Mouse (Mus musculus): ENCODE results near the gene Map2k2.
"Not testable (repeated sequence)": the region's sequence is repeated elsewhere in the genome, so short reads cannot be mapped to it uniquely, and the experiment has no call there.

Gene Map2k2

DNA sequence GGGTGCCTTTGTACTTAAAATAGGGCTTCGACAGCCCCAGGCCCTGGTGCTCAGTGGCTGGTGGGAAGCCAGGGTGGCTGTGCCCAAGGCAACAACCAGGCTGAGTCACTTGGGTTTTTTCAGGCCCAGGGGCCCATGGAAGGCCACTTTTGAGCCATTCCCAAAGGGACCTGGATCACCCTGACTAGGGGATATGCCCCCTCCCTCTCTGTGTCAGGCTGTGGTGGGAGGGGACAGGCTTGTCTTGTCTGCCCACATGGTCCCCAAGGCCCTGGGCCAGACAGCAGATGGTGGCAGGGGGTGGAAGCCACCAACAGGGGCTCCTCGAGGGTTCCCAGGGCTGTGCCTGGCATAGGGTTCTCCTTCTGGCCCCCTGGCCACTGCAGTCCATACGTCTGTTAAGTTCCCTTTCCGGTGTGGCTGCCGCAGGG, 36.9 kb downstream of the Map2k2 start:
- no peak for DNase-seq (ENCODE audit: low read depth, low spot score)

DNA sequence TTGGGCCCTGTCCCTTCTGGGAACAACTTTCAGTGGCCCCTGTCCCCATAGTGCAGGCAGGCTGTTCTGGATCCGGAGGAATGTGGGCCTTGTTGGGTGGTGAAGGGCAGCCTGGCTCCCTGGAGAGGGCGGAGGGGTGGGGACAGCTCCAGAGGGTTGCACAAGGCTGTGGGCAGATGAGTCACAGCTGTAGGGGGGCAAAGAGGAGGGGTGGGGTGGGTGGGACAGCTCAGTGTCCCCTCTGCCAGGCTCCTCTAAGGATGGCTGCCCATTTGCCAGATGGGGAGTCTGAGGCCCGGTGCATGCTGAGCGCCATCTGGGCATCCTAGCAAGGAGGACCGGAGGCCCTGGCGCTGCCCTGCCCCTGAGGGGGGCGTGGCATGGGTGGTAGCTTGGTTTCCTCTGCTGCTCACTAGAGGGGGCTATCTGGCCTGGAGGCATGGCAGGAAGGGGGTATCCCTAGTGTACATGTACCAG, 37.5 kb downstream of the Map2k2 start:
- DNase-seq (ENCODE audit: low read depth, low spot score), result no peak

DNA sequence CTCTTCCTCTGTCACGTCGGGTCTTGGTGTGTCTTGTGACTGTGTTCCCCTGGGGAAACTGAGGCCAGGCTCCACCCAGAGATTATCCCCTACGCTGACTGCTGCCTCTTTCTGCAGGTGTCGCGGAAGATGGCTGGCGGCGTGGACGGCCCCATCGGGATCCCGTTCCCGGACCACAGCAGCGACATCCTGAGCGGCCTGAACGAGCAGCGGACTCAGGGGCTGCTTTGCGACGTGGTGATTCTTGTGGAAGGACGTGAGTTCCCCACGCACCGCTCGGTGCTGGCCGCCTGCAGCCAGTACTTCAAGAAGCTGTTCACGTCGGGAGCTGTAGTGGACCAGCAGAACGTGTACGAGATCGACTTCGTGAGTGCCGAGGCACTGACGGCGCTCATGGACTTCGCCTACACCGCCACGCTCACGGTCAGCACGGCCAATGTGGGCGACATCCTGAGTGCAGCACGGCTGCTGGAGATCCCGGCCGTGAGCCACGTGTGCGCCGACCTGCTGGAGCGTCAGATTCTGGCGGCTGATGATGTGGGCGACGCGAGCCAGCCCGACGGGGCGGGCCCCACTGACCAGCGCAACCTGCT, 38.2 kb downstream of the Map2k2 start:
- no peak for DNase-seq (ENCODE audit: low read depth, low spot score)

DNA sequence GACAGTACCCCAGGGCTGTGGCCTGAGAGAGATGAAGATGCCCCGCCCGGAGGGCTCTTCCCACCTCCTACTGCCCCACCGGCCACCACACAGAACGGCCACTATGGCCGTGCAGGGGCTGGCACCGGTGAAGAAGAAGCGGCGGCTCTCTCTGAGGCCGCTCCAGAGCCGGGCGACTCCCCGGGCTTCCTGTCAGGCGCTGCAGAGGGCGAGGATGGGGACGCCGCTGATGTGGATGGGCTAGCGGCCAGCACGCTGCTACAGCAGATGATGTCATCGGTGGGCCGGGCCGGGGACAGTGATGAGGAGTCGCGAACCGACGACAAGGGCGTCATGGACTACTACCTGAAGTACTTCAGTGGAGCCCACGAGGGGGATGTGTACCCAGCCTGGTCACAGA, 39.0 kb downstream of the Map2k2 start:
- DNase-seq (ENCODE audit: low read depth, low spot score), result no peak

DNA sequence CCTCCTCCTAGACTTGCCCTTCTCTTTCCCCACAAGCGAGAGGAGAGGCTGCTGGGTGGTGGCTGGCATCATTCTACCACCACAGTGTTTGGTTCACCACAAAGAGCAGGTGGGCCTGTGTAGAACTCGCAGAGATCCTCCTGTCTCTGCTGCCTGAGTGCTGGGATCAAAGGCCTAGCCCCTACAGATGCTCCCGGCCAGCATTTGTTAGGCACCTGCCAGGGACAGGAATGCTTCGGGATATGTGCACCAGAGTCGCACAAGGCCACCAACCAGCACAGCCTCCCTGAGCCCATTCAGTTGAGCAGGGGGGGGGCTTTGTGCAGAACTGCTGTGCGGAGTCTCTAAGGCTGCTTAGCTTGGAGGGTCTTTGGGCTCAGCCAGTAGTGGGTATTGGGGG, 39.6 kb downstream of the Map2k2 start:
- DNase-seq (ENCODE audit: low read depth, low spot score), result no peak

DNA sequence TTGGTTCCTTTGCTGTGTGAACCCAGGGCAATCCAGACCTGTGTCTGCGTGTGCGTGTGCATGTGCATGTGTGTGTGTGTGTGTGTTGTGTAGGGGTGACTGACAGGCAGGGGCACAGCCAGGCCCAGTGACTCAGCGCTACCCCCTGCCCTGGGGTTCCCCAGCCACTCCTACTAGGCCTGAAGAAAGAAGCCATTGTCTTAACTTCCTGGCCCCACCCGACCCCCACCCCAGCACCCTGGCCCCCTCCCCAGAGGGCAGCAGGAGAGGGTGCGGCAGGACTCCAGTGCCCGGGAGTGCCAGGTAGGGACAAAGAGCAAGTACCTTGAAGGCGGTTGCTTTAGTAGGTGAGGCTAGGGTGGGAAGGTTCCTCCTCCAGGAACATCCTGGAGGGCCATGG, 40.1 kb downstream of the Map2k2 start:
- no peak for DNase-seq (ENCODE audit: low read depth, low spot score)

DNA sequence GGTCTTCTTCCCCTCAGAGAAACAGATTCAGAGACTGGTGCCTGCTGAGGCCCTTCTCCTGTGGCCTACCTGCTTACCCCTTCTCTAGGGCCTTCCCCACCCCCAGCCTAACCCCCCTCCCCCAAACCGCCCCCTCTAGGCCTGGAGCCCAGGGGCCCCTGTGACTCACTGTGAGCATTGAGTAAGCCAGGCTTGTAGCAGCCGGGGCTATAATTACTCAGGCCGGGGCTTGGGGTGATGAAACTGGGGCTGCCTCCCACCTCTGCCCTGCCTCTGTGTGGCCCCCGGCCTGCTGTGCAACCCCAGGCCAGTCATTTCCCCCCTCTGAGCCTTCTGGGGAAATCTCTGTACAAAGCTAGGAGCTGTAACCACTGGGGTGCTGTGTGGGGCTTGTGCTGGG, 40.6 kb downstream of the Map2k2 start:
- DNase-seq (ENCODE audit: low read depth, low spot score), result no peak

DNA sequence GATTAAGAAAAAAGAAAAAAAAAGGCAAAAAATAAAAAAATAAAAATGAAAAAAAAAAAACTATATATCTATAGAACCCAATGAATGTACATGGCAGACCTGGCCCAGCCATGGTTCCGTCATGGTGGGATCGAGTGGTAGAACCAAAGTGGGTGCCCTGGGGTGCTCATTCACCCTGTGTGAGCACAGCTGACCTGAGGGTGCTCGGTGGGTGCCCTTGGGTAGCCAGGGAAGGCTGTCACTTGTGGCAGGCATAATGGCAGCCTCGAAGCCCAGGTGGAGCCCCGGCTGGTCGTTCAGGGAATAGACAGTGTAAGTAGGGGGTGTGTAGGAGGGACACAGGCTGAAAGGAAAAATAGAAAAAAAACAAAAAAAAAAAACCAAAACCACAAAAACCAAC, 45.5 kb downstream of the Map2k2 start:
- DNase-seq (ENCODE audit: low read depth, low spot score), result no peak

DNA sequence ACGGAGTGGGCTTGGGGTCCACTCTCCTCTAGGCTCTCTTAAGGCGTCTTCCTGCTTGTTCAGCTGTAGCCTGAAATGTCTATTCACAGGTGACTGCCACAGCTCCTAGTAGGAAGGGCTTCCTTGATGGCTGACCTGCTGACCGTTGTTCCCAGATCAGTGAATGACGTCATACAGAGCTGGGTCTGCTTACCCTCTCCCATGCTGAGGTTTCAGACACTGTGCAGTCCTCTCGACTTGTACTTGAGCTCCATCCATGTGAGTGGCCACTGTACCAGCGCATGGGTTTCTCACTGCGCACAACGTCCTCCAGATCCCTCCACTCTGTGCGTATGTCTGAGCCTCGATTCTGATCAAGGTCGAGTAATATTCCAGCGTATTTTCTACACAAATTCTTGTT, 46.9 kb downstream of the Map2k2 start:
- no peak for DNase-seq (ENCODE audit: low read depth, low spot score)

DNA sequence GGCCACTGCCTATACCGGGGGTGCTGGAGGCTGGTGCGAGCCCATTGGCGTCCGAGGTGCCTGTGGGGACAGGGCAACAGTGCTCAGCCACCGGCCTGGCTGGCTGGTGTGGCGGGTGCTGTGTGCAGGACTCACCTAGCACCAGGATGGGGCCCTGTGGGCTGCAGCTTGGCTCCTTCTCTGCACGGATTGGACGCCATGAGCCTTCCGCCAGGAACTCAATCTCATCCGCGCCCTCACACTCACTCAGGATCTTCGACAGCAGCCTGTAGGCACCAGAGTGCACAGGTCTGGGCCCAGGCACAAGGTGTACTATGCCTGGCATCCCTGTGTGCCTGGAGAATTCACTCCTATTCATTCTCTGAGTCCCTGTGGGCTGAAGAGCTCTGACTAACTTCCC, 48.6 kb downstream of the Map2k2 start:
- DNase-seq (ENCODE audit: low read depth, low spot score), result no peak

DNA sequence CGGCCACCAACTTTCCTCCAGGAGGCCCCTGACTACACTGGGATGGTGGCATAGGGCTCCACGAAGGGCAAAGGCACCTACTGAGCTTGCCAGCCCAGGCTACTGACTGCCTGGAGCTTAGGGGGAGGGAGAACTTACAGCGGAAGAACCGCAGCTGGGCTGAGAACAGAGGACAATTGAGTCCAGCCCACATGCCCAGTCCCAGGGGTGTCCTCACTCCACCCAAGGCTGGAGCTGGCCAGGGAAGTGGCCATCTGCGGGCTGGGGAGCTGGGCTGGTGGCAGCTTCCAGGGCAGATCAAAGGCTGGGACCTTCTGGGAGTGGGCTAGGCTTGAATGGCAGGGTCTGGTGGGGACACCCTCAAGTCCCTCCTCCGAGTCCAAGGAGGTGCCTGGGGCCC, 49.0 kb downstream of the Map2k2 start:
- no peak for DNase-seq (ENCODE audit: low read depth, low spot score)

DNA sequence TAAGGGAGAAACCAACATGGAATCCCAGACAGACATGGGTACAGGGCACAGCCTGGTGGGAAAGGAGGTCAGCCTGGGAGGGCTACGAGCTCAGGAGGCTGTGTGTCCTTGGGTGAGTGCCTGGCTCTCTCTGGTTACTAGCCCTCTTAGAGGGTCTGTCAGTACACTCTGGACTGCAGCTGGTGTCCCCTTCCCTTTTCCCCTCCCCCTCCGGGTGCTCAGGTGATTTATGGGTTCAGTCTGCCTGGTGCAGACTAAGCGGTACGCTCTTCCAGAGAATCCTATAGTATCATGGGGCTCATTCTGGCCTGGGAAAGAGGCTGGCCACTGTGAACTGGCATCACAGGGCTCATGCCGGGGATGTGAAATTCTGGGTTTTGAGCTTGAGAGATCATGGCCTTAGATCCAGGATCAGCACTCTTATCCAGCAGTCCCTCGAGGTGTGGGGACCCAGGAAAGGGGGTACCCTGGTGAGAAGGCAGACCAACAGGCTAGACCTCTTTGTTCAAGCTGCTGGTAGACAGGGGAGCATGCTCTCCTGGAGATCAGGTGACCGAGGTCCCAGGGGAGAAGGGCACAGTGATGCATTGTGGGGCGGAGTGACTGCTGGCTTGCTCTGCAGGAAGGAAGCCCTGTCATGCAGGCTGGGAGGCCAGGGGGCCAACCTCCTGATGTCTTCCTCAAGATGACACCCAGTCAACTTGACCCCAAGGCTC, 56.0 kb downstream of the Map2k2 start:
- no peak for DNase-seq (ENCODE audit: low read depth, low spot score)

DNA sequence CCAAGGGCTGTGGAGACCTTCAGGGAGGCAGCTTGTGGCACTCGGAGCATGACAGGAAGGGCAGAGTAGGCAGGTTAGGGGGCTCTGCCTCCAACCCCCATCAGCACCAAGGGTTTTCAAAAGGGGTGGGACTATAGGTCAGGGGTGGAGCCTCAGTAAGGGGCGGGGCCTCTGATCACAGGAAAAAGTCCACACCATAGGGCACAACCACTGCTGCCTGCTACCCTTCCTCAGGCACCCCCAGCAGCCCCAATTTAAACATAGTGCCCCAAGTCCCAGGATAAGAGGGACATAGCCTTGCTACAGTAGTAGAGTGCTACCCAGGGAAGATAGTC, 56.6 kb downstream of the Map2k2 start:
- no peak for DNase-seq (ENCODE audit: low read depth, low spot score)

DNA sequence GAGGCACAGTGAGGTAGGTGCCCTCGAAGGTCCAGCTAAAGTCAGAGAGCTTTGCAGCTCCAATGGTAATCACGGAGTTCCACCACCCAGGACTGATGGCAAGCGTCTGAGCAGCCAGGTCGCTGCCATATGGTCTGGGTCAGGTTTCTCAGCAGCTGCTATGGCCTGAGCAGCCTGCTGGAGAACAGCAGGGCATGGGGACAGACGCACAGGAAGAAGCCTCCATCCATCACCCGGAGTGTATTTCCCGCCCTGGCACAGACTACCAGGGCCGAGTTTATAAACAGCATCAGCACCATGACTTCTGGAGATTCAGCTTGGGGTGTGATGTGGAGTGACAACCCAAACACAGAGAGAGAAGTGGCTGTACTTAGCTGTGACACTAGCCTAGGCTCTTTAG, 59.4 kb downstream of the Map2k2 start:
- DNase-seq (ENCODE audit: low read depth, low spot score), result no peak

DNA sequence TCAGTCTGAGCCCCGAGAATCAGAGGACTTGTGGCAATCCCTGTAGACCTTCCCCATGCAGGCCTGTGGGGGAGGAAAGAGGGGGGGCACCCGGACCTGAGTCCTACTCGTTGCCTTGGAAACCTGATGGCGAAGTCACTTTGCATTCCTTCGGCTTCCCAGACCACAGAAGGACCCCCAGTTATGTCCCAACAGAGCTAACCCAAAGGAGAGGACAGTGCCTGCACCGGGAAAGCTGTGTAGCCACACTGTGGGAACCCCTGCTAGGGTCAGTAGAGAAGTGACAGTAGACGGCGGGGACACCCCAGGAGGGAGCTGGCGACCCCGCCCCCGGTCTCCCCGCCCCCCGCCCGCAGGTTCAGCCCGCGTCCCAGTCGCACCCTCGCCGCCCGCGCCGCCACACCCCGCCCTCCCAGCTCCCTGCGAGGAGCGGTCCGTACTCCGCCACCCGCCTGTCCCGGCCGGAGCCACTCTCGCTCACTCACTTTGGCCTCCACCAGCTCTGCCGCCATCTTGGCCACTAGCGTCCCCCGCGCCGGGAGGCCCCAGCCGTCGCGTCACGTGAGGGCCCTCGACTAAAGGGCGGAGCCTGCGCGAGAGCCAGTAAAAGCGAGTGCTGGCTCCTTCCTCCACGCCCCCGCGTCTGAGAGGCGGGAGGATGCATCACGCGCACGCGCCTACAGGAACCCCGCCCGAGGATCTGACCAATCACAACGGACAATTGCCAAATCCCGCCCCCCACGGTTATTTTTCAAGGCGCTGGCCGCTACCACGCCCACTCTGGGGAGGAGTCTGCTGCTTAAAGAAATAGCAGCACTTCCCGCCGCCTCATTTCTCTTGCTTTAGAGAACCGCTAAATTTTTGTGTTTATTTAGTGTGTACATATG, 61.7 kb downstream of the Map2k2 start, which contains the start of gene Pias4:
Gene Pias4 (minus strand): TSS at position 724 of the 887 bp plus-strand sequence.
- peak; percentile 99 for DNase-seq (ENCODE audit: low read depth, low spot score)

DNA sequence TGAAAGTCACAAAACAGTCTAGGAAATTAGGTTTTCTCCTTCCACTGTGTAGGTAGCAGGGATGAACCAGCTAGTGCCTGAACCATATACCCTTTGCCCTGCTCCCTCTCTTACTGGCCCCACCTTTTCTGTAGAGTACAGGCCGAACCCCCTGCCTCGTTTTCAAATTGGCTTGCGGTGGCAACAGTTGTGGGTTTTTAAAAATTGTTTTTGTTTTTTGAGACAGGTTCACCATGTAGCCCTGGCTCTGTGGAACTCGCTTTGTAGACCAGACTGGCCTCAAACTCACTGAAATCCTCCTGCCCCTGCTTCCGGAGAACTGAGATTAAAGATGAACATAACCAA, 62.3 kb downstream of the Map2k2 start:
- DNase-seq (ENCODE audit: low read depth, low spot score), result no peak

DNA sequence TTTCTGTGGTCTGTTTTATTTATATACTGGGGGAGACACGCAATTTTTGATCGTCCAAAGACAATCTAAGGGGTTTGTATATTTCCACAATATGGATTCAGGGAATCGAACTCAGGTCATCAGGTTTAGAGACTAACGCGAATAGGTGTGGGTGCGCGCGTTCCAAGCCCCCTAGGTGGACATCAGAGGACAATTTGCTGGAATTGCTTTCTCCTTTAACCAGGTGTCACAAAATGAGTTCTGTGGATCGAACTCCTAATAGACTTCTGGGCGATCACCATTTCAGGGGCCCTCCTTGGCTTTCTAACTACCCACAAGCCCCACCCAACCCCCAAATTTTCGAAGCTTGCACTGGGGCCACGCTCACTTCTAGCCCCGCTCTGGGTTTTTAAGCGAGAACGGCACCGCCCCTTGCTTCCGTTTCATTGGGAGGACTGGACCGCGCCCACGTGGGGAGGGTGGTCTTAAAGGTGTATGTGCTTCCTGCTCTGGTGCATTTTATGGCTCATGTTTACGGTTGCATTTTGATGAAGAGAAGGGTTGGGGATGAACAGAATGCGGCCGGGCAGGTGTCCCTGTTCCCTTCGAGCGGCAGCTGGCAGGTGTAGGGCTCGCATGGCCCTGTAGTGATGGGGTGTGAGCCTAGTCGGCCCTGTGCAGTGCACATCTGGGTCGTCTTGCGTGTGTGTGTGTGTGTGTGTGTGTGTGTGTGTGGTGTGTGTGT, 63.0 kb downstream of the Map2k2 start:
- no peak for DNase-seq (ENCODE audit: low read depth, low spot score)

DNA sequence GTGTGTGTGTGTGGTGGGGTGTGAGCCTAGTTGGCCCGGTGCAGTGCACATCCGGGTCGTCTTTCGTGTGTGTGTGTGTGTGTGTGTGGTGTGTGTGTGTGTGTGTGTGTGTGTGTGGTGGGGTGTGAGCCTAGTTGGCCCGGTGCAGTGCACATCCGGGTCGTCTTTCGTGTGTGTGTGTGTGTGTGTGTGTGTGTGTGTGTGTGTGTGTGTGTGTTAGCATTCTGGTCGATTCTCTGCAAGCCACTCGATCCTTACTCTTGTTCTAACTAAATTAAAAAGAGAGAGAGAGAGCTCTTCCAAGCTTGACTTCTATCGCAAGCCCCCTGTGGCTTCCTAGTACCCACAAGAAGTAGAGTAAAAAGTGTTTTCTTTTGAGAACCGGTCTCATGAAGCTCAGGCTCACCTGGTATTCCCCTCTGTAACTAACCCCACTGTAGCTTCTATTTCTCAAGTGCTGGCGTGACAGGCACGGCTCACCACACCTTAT, 63.7 kb downstream of the Map2k2 start:
- not testable (repeated sequence) for DNase-seq (ENCODE audit: low read depth, low spot score)

DNA sequence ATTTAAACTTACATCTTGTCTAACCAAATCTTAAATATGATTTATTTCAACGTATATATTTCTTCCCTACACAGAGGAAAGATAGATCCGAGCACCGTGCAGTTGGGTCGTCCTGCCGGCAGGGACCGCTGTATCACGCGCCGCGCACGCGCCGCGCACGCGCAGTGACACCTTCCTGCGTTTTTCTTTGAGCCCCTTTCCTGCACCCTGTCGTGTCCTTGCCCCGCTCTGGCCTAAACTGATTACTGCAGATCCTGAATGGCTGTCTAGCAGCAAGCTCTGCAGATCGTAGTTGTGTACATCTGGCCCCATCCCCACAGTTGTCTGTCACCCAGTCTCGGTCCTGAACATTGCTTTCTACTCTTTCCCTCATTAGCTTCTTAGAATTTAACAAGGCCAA, 67.4 kb downstream of the Map2k2 start:
- no peak for DNase-seq (ENCODE audit: low read depth, low spot score)

DNA sequence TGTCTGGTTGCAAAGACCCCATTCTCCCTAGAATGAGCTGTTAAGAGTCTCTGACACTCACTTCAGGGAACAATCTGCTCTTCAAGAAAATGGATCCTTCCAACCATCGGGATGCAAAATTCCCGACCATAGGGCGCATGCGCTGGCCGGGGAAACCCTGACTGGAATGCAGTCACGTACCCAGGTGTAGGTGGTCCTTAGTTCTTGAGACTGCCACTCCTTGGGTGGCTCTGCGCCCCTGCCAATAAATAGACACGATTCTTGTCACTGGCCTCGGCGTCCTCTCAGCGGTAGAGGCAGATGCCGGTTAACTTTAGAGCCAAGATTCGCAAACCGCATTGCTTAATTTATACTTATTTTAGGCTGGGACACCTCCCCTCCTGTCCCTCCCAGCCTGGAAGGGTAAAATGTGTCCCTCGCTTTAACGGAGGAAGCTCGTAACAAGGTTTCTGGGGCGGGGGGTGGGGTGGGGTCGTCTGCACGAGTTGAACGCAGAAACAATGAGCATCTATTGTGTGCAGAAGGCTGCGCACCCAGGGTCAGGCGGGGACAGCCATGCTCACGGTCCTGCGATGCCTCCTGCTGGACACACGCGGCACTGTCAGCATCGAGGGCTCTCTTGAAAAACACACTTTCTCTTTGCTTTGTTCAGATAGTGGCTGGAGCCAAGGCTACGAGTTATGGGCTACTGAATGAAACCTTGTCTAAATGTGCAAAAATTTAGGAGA, 69.1 kb downstream of the Map2k2 start:
- DNase-seq (ENCODE audit: low read depth, low spot score), result no peak

DNA sequence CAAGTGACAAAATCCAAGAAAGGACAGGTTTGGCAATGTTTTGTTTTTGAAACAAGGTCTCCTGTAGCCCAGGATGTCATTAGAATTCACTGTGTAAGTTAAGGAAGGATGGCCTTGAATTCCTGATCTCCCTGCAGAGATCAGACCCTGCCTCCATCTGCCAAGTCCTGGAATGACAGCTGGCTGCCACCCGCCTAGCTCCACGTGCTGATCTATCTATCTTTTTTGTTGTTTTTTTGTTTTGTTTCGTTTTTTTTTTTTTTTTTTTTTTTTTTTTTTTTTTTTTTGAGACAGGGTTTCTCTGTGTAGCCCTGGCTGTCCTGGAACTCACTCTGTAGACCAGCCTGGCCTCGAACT, 69.6 kb downstream of the Map2k2 start:
- not testable (repeated sequence) for DNase-seq (ENCODE audit: low read depth, low spot score)

Measured in brain, embryonic 18.5 days (tissue).